9 mouse cellular contexts compared by ENCODE assay signal in genomic region chr10:88451221-88451620, GRCm38 (mm10). TPM values are rescaled to one million over a fixed set of nuclear protein-coding genes. Genes with fewer than 3 reads are reported as not detected.
A peak's percentile ranks its signal among the peaks of the same experiment; 100 is the strongest.
DNase-seq lines count a peak whose midpoint lies in the region; ATAC-seq and TF ChIP-seq lines count a peak whose summit lies in the region.
"Had no signal": no experiment of that assay in that cellular context is flagged by ENCODE, and none has a peak within 500 bp of the region (broad histone marks: within the 10 kb centered on the region; RNA-seq: fewer than 3 reads in every experiment).

No protein-coding gene starts in this region.

- no peaks in the 10 kb centered on the region for H3K27me3 ChIP-seq in heart, embryonic 12.5 days (replicated peaks)
- no peaks in the 10 kb centered on the region for H3K27me3 ChIP-seq in MEL (ENCODE audit: control insufficient read depth in 1 of 2, insufficient read depth in 2 of 2, low read length in 2 of 2)
- H3K27me3 ChIP-seq: neural tube, embryonic 12.5 days had no signal

- ATAC-seq in heart, embryonic 12.5 days (ENCODE audit: insufficient number of reproducible peaks, low FRiP score), result no peak
- ATAC-seq in activated CD4-positive, CD25-positive, alpha-beta regulatory T cell, adult 4 months, result no peak
- no peak for ATAC-seq in megakaryocyte, adult 5-6 weeks (ENCODE audit: poor library complexity, severe bottlenecking)

- 69% methylated on average over 2 of the region's 2 CpGs for WGBS in heart, embryonic 12.5 days

- TF ChIP-seq RAD21 in MEL (IDR thresholded peaks at IDR 0.05; ENCODE audit: low read depth, low read length), result no peak

- H3K27ac ChIP-seq in heart, embryonic 12.5 days (ENCODE audit: poor library complexity, severe bottlenecking), result no peak overlapping the region
- no peak overlapping the region for H3K27ac ChIP-seq in MEL (ENCODE audit: control insufficient read depth, low read depth, low read length)
- H3K27ac ChIP-seq: neural tube, embryonic 12.5 days had no signal

- H3K9me3 ChIP-seq in heart, embryonic 12.5 days (replicated peaks), result no peaks in the 10 kb centered on the region
- no peaks in the 10 kb centered on the region for H3K9me3 ChIP-seq in MEL (replicated peaks; ENCODE audit: insufficient read depth, low read length)
- H3K9me3 ChIP-seq: neural tube, embryonic 12.5 days had no signal

- no peaks in the 10 kb centered on the region for H3K4me1 ChIP-seq in heart, embryonic 12.5 days (replicated peaks)
- H3K4me1 ChIP-seq in MEL (ENCODE audit: control insufficient read depth in 1 of 2, insufficient read depth in 2 of 2, low read length in 2 of 2), result no peaks in the 10 kb centered on the region
- H3K4me1 ChIP-seq: neural tube, embryonic 12.5 days had no signal

- H3K9ac ChIP-seq in heart, embryonic 12.5 days, result no peak overlapping the region
- no peak overlapping the region for H3K9ac ChIP-seq in MEL (ENCODE audit: control insufficient read depth, low read depth, low read length, poor library complexity, severe bottlenecking)
- H3K9ac ChIP-seq: neural tube, embryonic 12.5 days had no signal

- DNase-seq in heart, postnatal 10 days, result peak; percentile 72 to 75
- peak; percentile 52 for DNase-seq in MEL (ENCODE audit: low read depth, low spot score)
- peak; percentile 55 to 62 for DNase-seq in cerebellum, adult 18-20 months
- DNase-seq in layer of hippocampus, adult 9-11 months, result peak; percentile 67
- no peak for DNase-seq in embryo, embryonic 10.5 days (ENCODE audit: low spot score)

- peaks cover 4% of the 10 kb centered on the region; the same call in 1 of the 2 replicates for H3K36me3 ChIP-seq in heart, embryonic 12.5 days
- no peaks in the 10 kb centered on the region; a peak in 1 of 4 replicates for H3K36me3 ChIP-seq in MEL (ENCODE audit: control insufficient read depth in 1 of 2, insufficient read depth in 2 of 2, low read length in 2 of 2)

- no peak for TF ChIP-seq CTCF in MEL (IDR thresholded peaks at IDR 0.05 in 2 of 3, conservative IDR thresholded peaks at IDR 0.05 in 1 of 3; ENCODE audit: control insufficient read depth in 1 of 3, insufficient read depth in 1 of 3, low read depth in 2 of 3, low read length in 3 of 3, poor library complexity in 1 of 3, severe bottlenecking in 1 of 3)

- no peak for TF ChIP-seq EP300 in MEL (IDR thresholded peaks at IDR 0.05; ENCODE audit: low read depth in 1 of 2, low read length in 2 of 2)

- no peak for TF ChIP-seq POLR2A in MEL (IDR thresholded peaks at IDR 0.05; ENCODE audit: control insufficient read depth in 1 of 2, insufficient read depth in 1 of 2, low read depth in 1 of 2, low read length in 2 of 2, poor library complexity in 1 of 2)

- no peak overlapping the region for H3K4me3 ChIP-seq in heart, embryonic 12.5 days
- no peak overlapping the region for H3K4me3 ChIP-seq in MEL (ENCODE audit: control insufficient read depth in 1 of 2, insufficient read depth in 1 of 2, low read depth in 2 of 2, low read length in 2 of 2)
- H3K4me3 ChIP-seq: neural tube, embryonic 12.5 days had no signal

- intact Hi-C loops in heart, postnatal 10 days (cut with DNase I), result loop anchor here (10.0 kb wide), 2 partner anchors 214 to 274 kb away; no protein-coding TSS in a partner anchor

- no peaks in the 10 kb centered on the region for H3K79me2 ChIP-seq in MEL (ENCODE audit: control insufficient read depth, insufficient read depth, low read length, poor library complexity)

- H3K4me2 ChIP-seq in heart, embryonic 12.5 days, result no peak overlapping the region
- H3K4me2 ChIP-seq: neural tube, embryonic 12.5 days had no signal

TF ChIP-seq in MEL, 35 proteins besides CTCF, POLR2A, EP300 and RAD21:
- TF ChIP-seq ETS1 (IDR thresholded peaks at IDR 0.05; ENCODE audit: low read depth, low read length) (0 out of 2 replicates have a peak, but pooled peaks have one; percentile 11), MEF2A (IDR thresholded peaks at IDR 0.05; ENCODE audit: extremely low read depth, insufficient replicate concordance, low read depth, low read length, poor library complexity, severe bottlenecking) (no peak)

RNA-seq across cellular contexts. Expression of gene Sycp3, which starts 8.1 kb away (rescaled TPM):
- under 1 TPM in 1 of 2 experiments, not detected in 1; 0.60 TPM for total RNA-seq in heart, postnatal 10 days (2021)
- 0.50 TPM in 1 of 2 replicates, not detected in the other for polyA plus RNA-seq in heart, embryonic 12.5 days (2016; fragmentation: Nextera tagmentation; extraction: Ambion mirVana)
- not detected in 2 replicates for total RNA-seq in MEL (2012; rRNA removed)
- polyA plus RNA-seq in MEL (2012; ENCODE audit: insufficient read depth in 1 of 2, insufficient read length in 2 of 2, low read depth in 1 of 2, low replicate concordance in 2 of 2, missing spikeins in 1 of 2), result not detected
- not detected for polyA plus RNA-seq in activated CD4-positive, CD25-positive, alpha-beta regulatory T cell, adult 4 months (2017; shearing (Covaris generic))
- total RNA-seq in megakaryocyte, adult 5-6 weeks (2015), result not detected in 2 replicates
- 0.62 TPM in 1 of 2 replicates, not detected in the other for total RNA-seq in megakaryocyte, adult 5-6 weeks (2017)
- polyA plus RNA-seq: neural tube, embryonic 12.5 days had no signal

RNA-seq across cellular contexts. Expression of gene Chpt1, which starts 52.7 kb away (rescaled TPM):
- 100 to 1,000 TPM; 189 to 191 TPM for total RNA-seq in heart, postnatal 10 days (2021)
- polyA plus RNA-seq in heart, embryonic 12.5 days (2016; fragmentation: Nextera tagmentation; extraction: Ambion mirVana), result 38.3 and 38.5 TPM in 2 replicates
- 9.6 and 11.6 TPM in 2 replicates for total RNA-seq in MEL (2012; rRNA removed)
- polyA plus RNA-seq in MEL (2012; ENCODE audit: insufficient read depth in 1 of 2, insufficient read length in 2 of 2, low read depth in 1 of 2, low replicate concordance in 2 of 2, missing spikeins in 1 of 2), result 10 to 100 TPM in 1 of 2 experiments, not detected in 1; 19.0 TPM
- 1 to 10 TPM; 1.3 to 4.7 TPM for polyA plus RNA-seq in activated CD4-positive, CD25-positive, alpha-beta regulatory T cell, adult 4 months (2017; shearing (Covaris generic))
- total RNA-seq in megakaryocyte, adult 5-6 weeks (2015), result 19.5 and 23.3 TPM in 2 replicates
- 15.5 and 18.5 TPM in 2 replicates for total RNA-seq in megakaryocyte, adult 5-6 weeks (2017)

Comparison
In these comparisons a context has a peak if more than half of its experiments do, and no peak if none do; other contexts are left out.
1. RNA of gene Chpt1, which starts 52.7 kb away (total RNA-seq): 189 to 191 TPM in heart, postnatal 10 days; 15.5 to 23.3 TPM in megakaryocyte, adult 5-6 weeks and 9.6 to 11.6 TPM in MEL; every median in the first group is over 4 times any median in the second.